Mouse (Mus musculus) liver, embryonic 15.5 days (tissue): Measurements from ENCODE around the gene Cradd. TPM values are rescaled to one million over a fixed set of nuclear protein-coding genes. Genes with fewer than 3 reads are reported as not detected.

Source experiments
- ATAC-seq: fragments of 200-750 bp; cut with Nextera tagmentation; 2 replicates; pipeline ENCODE4 v1.8.0; 2017; ENCODE audit warnings: moderate number of reproducible peaks, mild to moderate bottlenecking, moderate library complexity; ENCODE audit not compliant: insufficient read depth
- H3K27ac ChIP-seq: fragments of 300-500 bp; sonication (generic); replicated peaks from 2 replicates; pipeline ENCODE4 v1.5.1; 2015; ENCODE audit warnings: mild to moderate bottlenecking, inconsistent platforms
- H3K27me3 ChIP-seq: fragments of 300-500 bp; sonication (generic); 2 replicates; pipeline ENCODE4 v1.6.1; 2015; ENCODE audit warnings: mild to moderate bottlenecking, inconsistent platforms
- H3K36me3 ChIP-seq: fragments of 300-500 bp; sonication (generic); replicated peaks from 2 replicates; pipeline ENCODE4 v1.6.1; 2015; ENCODE audit warnings: moderate library complexity, mild to moderate bottlenecking, inconsistent platforms
- H3K4me1 ChIP-seq: fragments of 300-500 bp; sonication (generic); replicated peaks from 2 replicates; pipeline ENCODE4 v1.6.1; 2015; ENCODE audit warnings: inconsistent platforms
- H3K4me2 ChIP-seq: fragments of 300-500 bp; sonication (generic); 2 replicates; pipeline ENCODE4 v1.6.1; 2015; ENCODE audit warnings: moderate library complexity, mild to moderate bottlenecking, inconsistent platforms
- H3K4me3 ChIP-seq: fragments of 300-500 bp; sonication (generic); replicated peaks from 2 replicates; pipeline ENCODE4 v1.5.1; 2015; ENCODE audit warnings: mild to moderate bottlenecking, inconsistent platforms
- H3K9ac ChIP-seq: fragments of 300-500 bp; sonication (generic); 2 replicates; pipeline ENCODE4 v1.6.1; 2015; ENCODE audit warnings: moderate library complexity, mild to moderate bottlenecking, inconsistent platforms
- H3K9me3 ChIP-seq: fragments of 300-500 bp; sonication (generic); replicated peaks from 2 replicates; pipeline ENCODE4 v1.6.1; 2016; ENCODE audit warnings: inconsistent platforms
- WGBS: fragments of 180-500 bp; shearing (Covaris S2); methylation state at CpG from one replicate; pipeline ENCODE4 v1.1.7; 2015; ENCODE audit warnings: mixed read lengths; ENCODE audit not compliant: insufficient replicate concordance; 5-methylcytosine and 5-hydroxymethylcytosine counted together
- polyA plus RNA-seq: library from polyadenylated mRNA; unstranded; fragments of >200 nt; fragmentation: Nextera tagmentation; extraction: Ambion mirVana; gene quantifications from 2 replicates; pipeline ENCODE4 v1.2.1, GENCODE M21; 2015

The Cradd gene
- polyA plus RNA-seq, 1 experiment from 2014 or later: 4.2 TPM

DNA sequence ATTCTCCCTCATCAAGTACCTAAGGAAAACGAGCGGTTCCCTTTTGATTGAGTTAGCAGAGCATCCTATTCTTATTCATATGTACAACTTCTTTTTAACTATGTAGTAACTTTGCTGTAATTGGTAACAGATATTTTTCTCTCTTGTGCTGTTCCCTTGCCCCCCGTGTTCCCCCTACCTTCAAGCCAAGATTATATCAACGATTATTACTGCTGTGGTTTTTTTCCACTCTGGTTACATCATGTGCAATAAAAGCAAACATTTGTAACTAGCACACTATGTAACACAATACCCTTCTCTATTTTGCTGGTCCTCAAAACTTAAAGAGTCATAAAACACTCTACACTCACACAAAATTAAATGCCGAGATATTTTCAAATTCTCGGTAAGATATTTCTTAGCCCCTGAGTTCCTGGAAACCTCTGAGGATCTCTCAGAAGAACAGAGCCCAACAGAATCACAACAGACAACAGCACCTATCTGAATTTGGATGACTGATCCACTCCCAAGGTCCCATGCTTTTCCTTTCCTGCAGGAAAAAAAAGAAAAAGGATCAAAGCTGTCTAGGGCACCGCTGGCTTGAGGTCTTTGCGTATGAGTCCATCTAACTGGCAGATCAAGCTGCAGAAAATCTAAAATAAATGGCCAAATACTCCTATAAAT is 68.8 kb downstream of the Cradd start:
- H3K27ac ChIP-seq: no peak overlapping the region
- 62% methylated on average over 8 of the region's 8 CpGs for WGBS
- no peak for ATAC-seq

DNA sequence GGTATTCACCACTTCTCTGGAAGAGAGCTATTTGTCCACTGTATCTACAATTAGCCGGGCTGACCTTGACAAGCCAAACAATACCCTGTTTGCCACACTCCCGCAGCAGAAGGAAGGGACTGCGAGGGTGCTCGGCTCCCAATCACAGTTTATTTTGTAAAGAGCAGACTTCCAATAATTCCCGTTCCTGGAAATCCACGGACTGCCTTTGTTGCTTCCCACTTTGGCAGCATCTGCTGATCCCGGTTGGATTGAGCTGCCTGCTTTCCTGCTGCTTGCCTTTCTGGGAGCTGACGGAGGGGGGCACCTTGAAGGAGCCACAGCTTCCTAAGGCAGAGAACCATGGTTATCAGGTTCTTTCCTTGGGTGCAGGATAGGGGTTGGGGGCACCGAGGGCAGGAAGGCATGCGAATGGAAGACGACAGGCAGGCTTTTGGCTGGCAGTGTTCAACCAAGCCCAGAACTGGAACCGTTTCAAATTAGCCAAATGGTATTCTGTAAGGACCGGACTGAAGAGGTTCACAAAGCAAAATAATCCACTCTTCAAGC is 69.4 kb downstream of the Cradd start:
- no peaks in the 10 kb centered on the region for H3K27me3 ChIP-seq
- no peak overlapping the region for H3K4me3 ChIP-seq
- H3K4me2 ChIP-seq: no peak overlapping the region
- H3K9ac ChIP-seq: no peak overlapping the region
- no peak overlapping the region for H3K27ac ChIP-seq
- no peaks in the 10 kb centered on the region for H3K9me3 ChIP-seq
- H3K4me1 ChIP-seq: no peaks in the 10 kb centered on the region
- no peaks in the 10 kb centered on the region for H3K36me3 ChIP-seq
- 55% methylated on average over 13 of the region's 13 CpGs for WGBS
- ATAC-seq: no peak

More for the DNA sequence above, 68.8 kb downstream of the Cradd start:
- H3K4me1 ChIP-seq: no peaks in the 10 kb centered on the region
- no peaks in the 10 kb centered on the region for H3K9me3 ChIP-seq
- no peak overlapping the region for H3K9ac ChIP-seq
- H3K4me2 ChIP-seq: no peak overlapping the region
- H3K36me3 ChIP-seq: no peaks in the 10 kb centered on the region
- no peaks in the 10 kb centered on the region for H3K27me3 ChIP-seq
- H3K4me3 ChIP-seq: no peak overlapping the region

DNA sequence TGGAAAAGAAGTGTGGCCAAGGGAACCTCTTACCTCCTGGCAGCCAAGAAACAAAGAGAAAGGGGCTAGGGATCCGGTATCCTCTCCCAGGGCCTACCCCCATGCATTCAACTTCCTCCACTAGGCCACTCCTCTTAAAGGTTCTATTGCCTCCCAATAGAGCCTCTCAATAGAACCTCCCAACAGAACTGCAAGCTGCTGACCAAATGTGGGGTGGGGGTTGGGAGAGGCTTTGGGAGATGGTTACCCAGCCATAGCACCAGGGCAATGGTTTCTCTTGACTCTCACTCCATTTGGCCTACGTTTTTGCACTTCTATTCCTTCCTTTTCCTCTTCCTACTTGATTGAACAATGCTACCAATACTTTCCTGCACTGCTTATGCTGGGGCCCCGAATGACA is 69.9 kb downstream of the Cradd start:
- Histone ChIP-seq H3K9me3 (no peaks in the 10 kb centered on the region), H3K36me3 (no peaks in the 10 kb centered on the region), H3K9ac (no peak overlapping the region), H3K4me2 (no peak overlapping the region), H3K4me3 (no peak overlapping the region), H3K27me3 (no peaks in the 10 kb centered on the region), H3K4me1 (no peaks in the 10 kb centered on the region), H3K27ac (no peak overlapping the region)
- 53% methylated on average over 3 of the region's 3 CpGs for WGBS
- no peak for ATAC-seq

DNA sequence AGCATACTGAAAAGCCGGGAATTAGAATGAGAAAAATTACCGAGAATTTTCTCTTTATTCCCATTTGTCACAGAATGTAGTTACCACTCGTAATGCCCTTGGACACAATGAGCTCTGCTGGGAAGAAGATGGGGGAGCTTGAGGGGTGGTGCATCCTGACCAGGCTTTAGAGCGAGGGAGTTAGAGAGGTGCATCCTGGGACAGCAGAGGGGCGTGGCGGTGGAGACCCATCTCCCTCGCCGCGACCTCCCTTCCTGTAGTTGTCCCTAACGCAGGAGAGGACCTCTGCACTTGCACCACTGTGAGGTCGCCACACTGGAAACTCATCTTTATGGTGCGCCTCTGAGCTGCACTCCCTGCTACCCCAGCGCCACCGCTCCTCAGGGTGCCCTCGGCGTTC is 72.3 kb downstream of the Cradd start:
- no peak for ATAC-seq
- 73% methylated on average over 16 of the region's 16 CpGs for WGBS
- Histone ChIP-seq H3K4me3 (no peak overlapping the region), H3K4me1 (no peaks in the 10 kb centered on the region), H3K9ac (no peak overlapping the region), H3K9me3 (no peaks in the 10 kb centered on the region), H3K36me3 (no peaks in the 10 kb centered on the region), H3K27ac (no peak overlapping the region), H3K4me2 (no peak overlapping the region), H3K27me3 (no peaks in the 10 kb centered on the region)

DNA sequence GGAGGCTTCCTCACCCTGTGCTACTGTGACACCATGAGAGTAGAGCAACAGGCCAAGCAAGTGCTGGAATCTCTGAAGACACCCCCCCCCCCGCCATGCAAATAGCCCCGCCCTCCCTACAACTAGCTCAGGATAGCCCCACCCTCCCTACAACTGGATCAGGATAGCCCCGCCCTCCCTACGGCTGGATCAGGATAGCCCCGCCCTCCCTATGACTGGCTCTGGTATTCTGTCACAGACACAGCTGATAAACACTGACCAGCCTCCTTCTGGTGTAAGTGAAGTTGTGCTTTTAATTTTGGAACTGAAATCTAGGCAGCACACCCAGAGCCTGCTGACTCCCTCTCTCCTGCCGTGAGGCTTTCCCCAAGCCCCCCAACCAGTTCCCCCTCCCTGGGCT is 75.6 kb downstream of the Cradd start:
- Histone ChIP-seq H3K27me3 (no peaks in the 10 kb centered on the region), H3K36me3 (no peaks in the 10 kb centered on the region), H3K4me2 (no peak overlapping the region), H3K9me3 (no peaks in the 10 kb centered on the region), H3K9ac (no peak overlapping the region), H3K4me1 (no peaks in the 10 kb centered on the region), H3K4me3 (no peak overlapping the region), H3K27ac (0 out of 2 replicates have a peak overlapping the region, but pooled peaks have one; percentile 24)
- WGBS: 31% methylated on average over 6 of the region's 6 CpGs
- no peak for ATAC-seq

DNA sequence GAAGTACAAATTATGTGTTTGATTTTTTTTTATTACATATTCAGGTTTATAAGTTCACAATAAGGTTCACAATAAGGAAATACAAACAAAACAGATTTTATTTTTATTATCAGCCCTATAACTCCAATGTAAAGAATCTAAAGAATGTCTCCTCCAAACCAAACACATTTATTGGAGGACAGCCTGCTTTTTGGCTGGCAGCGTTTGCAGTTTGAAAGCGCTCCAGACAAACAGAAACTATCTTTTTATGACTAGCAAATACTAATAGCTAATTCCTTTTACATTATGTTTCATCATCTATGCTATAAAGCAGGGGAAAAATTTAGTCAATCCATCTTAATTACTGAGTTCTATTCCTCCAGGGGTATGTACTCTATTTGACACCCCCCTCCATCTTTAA is 77.2 kb downstream of the Cradd start:
- WGBS: 68% methylated on average over 2 of the region's 2 CpGs
- Histone ChIP-seq H3K36me3 (no peaks in the 10 kb centered on the region), H3K27ac (no peak overlapping the region), H3K4me3 (no peak overlapping the region), H3K27me3 (no peaks in the 10 kb centered on the region), H3K9me3 (no peaks in the 10 kb centered on the region), H3K4me2 (no peak overlapping the region), H3K4me1 (no peaks in the 10 kb centered on the region), H3K9ac (no peak overlapping the region)
- no peak for ATAC-seq

DNA sequence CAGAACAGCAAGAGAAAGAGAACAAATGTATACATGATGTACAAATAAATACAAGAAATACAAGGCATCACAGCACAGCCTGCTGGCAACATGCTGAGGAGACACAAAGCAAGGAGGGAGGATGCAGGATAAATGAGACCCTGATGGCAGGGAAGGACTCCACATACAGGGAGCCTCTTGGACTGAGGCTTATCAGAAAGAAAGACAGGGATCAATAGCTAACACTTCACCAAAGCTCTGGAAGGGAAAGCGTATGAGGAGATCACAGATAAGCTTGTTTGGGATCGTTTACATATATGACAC is 78.3 kb downstream of the Cradd start:
- no peak for ATAC-seq
- Histone ChIP-seq H3K27me3 (no peaks in the 10 kb centered on the region), H3K9ac (no peak overlapping the region), H3K4me2 (no peak overlapping the region), H3K27ac (no peak overlapping the region), H3K4me1 (no peaks in the 10 kb centered on the region), H3K4me3 (no peak overlapping the region), H3K9me3 (no peaks in the 10 kb centered on the region), H3K36me3 (no peaks in the 10 kb centered on the region)
- WGBS: 38% methylated on average over 2 of the region's 2 CpGs

DNA sequence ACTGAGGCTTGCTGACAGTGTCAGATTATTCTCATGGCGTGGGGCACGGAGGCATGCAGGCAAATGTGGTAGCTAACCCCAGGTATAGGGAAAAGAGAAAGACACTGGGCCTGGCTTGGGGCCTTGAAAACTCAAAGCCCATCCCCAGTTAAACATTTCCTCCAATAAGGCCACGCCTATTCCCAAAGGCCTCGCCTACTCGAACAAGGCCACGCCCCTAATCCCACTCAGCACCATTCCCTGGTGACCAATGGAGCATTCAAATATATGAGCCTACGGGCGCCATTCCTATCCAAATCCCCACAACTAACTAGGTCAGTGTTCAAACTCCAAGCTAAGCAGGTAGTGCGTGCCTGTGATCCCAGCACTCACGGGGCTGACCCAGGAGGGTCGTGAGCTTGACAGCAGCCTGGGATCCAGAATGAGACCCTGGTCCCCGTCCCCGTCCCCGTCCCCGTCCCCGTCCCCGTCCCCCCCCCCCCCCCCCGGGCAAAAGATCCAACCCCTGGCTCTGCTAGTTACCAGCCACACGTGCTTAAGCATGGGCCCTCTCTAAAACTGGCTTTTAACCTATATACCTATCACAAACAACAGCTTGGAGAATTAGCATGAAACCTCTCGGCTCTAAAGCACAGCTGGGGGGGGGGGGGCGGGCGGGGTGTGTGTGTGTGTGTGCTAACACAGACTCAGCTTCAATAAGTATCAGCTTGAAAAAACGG is 78.8 kb downstream of the Cradd start:
- no peak for ATAC-seq
- Histone ChIP-seq H3K9me3 (no peaks in the 10 kb centered on the region), H3K9ac (no peak overlapping the region), H3K36me3 (no peaks in the 10 kb centered on the region), H3K4me1 (no peaks in the 10 kb centered on the region), H3K27me3 (no peaks in the 10 kb centered on the region), H3K27ac (no peak overlapping the region), H3K4me2 (no peak overlapping the region), H3K4me3 (no peak overlapping the region)
- 52% methylated on average over 23 of the region's 23 CpGs for WGBS

DNA sequence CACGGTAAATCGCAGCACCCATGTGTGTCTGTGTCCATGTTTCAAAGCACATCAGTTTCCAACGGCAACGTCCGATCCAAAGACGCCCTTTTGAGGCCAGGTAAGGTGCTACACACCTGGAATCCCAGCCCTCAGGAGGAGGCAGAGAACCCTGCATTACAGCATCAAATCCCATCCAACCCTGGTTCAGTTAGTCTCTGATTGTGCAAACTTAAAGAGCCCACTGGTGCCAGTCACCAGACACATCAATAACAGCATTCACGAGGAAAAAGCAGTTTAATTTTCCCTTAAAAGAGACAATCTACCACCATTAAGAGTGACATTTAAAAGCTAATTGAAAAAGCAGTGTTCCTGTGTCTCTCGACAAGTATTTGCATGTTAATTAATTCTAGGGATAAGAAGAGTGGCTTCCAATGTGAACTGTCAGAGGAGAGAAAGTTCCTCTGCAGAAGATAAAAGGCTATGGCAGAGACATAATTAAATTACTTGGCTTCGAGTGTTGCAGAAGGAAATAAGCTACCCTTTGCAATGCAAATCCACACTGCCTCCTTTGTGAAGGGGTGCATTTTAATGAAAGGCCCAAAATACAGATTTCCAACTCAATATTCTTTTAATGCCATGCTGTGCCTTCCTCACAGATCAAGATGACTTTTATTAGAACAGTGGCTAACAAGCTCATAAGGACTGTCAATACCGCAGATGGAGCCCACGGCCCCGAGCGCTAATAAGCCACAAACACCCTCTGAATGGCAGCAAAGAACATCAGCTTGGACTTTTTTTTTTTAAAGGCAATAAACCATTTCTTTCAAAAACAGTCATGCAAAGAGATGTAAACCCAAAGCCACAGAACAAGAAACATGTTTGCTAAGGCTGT is 84.5 kb downstream of the Cradd start:
- Histone ChIP-seq H3K27ac (no peak overlapping the region), H3K4me2 (no peak overlapping the region), H3K9me3 (no peaks in the 10 kb centered on the region), H3K4me3 (no peak overlapping the region), H3K36me3 (no peaks in the 10 kb centered on the region), H3K4me1 (no peaks in the 10 kb centered on the region; the same call in 1 of the 2 replicates), H3K27me3 (no peaks in the 10 kb centered on the region), H3K9ac (no peak overlapping the region)
- no peak for ATAC-seq
- WGBS: 67% methylated on average over 13 of the region's 13 CpGs

DNA sequence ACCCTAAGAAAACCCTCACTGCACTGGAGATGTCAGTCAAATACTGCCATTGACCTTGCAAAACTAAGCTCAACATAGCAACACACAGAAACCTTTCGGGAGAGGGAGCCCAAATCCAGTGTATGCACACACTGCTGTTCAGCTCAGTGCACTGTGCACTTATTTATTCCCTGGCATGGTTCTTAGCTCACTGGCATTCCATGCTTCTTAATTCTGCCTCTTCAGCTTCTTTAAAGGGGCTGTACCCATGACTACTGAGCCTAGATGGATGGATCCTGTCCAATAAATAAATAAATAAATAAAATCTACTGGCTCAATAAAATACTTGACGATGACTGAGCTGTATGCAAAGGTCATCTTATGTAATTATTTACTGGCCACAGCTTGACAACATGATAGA is 85.3 kb downstream of the Cradd start:
- no peak overlapping the region for H3K27ac ChIP-seq
- no peaks in the 10 kb centered on the region for H3K36me3 ChIP-seq
- 72% methylated on average over 2 of the region's 2 CpGs for WGBS
- no peaks in the 10 kb centered on the region for H3K9me3 ChIP-seq
- H3K9ac ChIP-seq: no peak overlapping the region
- peaks cover 3% of the 10 kb centered on the region; the same call in 1 of the 2 replicates for H3K4me1 ChIP-seq
- H3K4me2 ChIP-seq: no peak overlapping the region
- ATAC-seq: no peak
- no peak overlapping the region for H3K4me3 ChIP-seq
- H3K27me3 ChIP-seq: no peaks in the 10 kb centered on the region

DNA sequence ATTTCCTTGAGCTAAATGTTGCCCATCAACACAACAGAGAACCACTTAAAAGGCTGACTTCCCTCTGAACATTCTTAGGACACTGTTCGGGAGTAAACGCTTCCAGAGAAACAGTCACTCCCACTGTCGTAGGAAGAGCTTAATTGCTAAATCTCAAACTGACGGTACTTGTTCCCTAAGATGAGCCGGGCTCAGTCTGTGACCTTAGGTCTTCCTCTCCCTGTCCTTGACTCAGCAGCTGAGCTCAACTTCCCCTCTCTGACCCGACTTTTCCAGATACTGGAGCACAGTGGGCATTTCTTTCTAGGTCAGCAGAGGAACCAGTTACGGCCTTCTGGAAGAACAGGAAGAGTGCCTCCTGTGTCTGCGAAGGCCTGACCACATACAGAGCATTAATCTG is 87.7 kb downstream of the Cradd start:
- no peak overlapping the region for H3K27ac ChIP-seq
- H3K4me3 ChIP-seq: no peak overlapping the region
- peak; percentile 62 for ATAC-seq
- H3K4me2 ChIP-seq: no peak overlapping the region
- H3K4me1 ChIP-seq: peaks cover 3% of the 10 kb centered on the region; the same call in 1 of the 2 replicates
- no peaks in the 10 kb centered on the region for H3K27me3 ChIP-seq
- H3K9me3 ChIP-seq: no peaks in the 10 kb centered on the region
- 23% methylated on average over 8 of the region's 8 CpGs for WGBS
- H3K36me3 ChIP-seq: no peaks in the 10 kb centered on the region
- H3K9ac ChIP-seq: no peak overlapping the region
